Mouse (Mus musculus) brain, embryonic 14.5 days (tissue): ENCODE results near the gene Nr2f1.

Source experiments
- CTCF ChIP-seq: fragments of 200-500 bp; IDR thresholded peaks from 2 replicates; pipeline ENCODE4 v1.5.1; 2012; ENCODE audit warnings: inconsistent platforms, mild to moderate bottlenecking, moderate library complexity, borderline replicate concordance; ENCODE audit not compliant: insufficient read depth, insufficient read length; ENCODE audit errors: extremely low read depth
- POLR2A ChIP-seq: fragments of 200-500 bp; IDR thresholded peaks from 2 replicates; pipeline ENCODE4 v1.6.1; 2012; ENCODE audit warnings: mild to moderate bottlenecking, inconsistent platforms, borderline replicate concordance; ENCODE audit not compliant: poor library complexity, insufficient read depth, insufficient read length, severe bottlenecking; ENCODE audit errors: extremely low read depth

DNA sequence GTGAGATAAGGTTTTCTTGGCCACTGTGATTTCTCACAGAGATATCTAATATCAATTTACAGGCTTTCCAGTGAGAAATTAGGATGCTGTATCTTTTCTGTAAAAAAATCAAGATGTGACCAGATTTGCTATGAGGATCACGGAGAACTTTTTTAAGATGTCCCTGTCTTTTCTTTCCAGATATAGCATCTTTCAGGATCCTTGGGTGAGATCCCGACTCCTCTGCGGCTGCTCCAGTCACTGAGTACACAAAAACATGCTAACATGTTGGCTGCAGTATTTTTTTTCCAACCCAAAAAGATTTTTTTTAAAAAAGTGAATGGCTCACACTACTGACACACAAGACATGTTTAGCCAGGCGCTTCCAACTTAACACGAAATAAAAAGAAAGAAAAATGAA is 20.8 kb downstream of the Nr2f1 start:
- TF ChIP-seq CTCF = no peak
- TF ChIP-seq POLR2A = no peak
